Mouse (Mus musculus): Measurements from ENCODE around the gene Dynlrb2.

DNA sequence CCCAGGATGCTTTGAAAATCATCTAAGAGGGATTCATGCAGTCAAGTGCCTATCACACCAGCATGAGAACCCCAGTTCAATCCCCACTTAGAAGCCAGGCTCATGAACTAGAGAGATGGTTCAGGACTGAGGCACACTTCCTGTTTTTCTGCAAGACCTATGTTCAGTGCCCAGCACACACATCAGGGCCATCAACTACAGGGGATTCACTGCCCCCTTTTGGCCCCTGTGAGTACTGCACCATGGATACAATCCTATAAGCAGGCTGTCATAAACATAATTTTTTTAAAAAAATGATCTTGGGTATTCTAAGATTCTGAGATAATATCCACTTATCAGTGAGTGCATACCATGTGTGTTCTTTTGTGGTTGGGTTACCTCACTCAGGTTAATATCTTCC, 26.1 kb upstream of the Dynlrb2 start:
- no peak for TF ChIP-seq POLR2A (IDR thresholded peaks at IDR 0.05; ENCODE audit: borderline replicate concordance, low read depth, low read length)
- no peak for TF ChIP-seq CTCF (IDR thresholded peaks at IDR 0.05; ENCODE audit: low read depth, low read length)

All from bone marrow macrophage, adult 2 months (primary cell).